Mouse (Mus musculus) left cerebral cortex, adult 2 months (tissue): ENCODE measurements around the gene Rrnad1. TPM values are rescaled to one million over a fixed set of nuclear protein-coding genes. Genes with fewer than 3 reads are reported as not detected.
"Not testable (repeated sequence)": the region's sequence is repeated elsewhere in the genome, so short reads cannot be mapped to it uniquely, and the experiment has no call there.

Source experiments
- DNase-seq, 2 experiments: peaks; one replicate each; pipeline ENCODE4 v3.0.0; 2021 to 2022; ENCODE audit warnings: low spot score in 2 of 2, mixed read lengths in 1 of 2; ENCODE audit errors: extremely low spot score in 1 of 2
- H3K27ac ChIP-seq: fragments of 200-600 bp; 2 replicates; pipeline ENCODE4 v1.8.1; 2022
- H3K4me3 ChIP-seq: fragments of 200-600 bp; 2 replicates; pipeline ENCODE4 v1.8.1; 2022
- CTCF ChIP-seq: fragments of 200-600 bp; IDR thresholded peaks from 2 replicates; pipeline ENCODE4 v1.8.1; 2022; ENCODE audit warnings: antibody characterized with exemption, mild to moderate bottlenecking, moderate library complexity
- intact Hi-C: fragments of 180-260 bp; cut with DNase I; formaldehyde crosslinking; loops from one replicate; pipeline ENCODE4 v1.15.1; 2025
- total RNA-seq, 2 experiments: library from RNA; stranded (reverse); gene quantifications; 2 replicates each; pipeline ENCODE4 v1.2.3; 2021

The Rrnad1 gene
- total RNA-seq, 2 experiments from 2014 or later = 22.9 to 24.7 TPM

- Histone ChIP-seq H3K4me3 (no peak overlapping the region), H3K27ac (no peak overlapping the region)
- intact Hi-C loops = no loop called here
- TF ChIP-seq CTCF = no peak
- DNase-seq = no peak
Observed at GRCm38 (mm10) chr3:87893367-87893905, 37.1 kb downstream of the Rrnad1 start.

GRCm38 (mm10) chr3:87891481-87891880, 39.0 kb downstream of the Rrnad1 start:
- H3K27ac ChIP-seq = no peak overlapping the region
- TF ChIP-seq CTCF = no peak
- intact Hi-C loops = no loop called here
- no peak overlapping the region for H3K4me3 ChIP-seq
- no peak for DNase-seq

- H3K4me3 ChIP-seq, intact Hi-C loops, DNase-seq, H3K27ac ChIP-seq: not testable (repeated sequence)
Observed at GRCm38 (mm10) chr3:87887400-87887799, 43.1 kb downstream of the Rrnad1 start.

- Histone ChIP-seq H3K27ac (no peak overlapping the region), H3K4me3 (no peak overlapping the region; the same call in 1 of the 2 replicates)
- intact Hi-C loops = no loop called here
- no peak for TF ChIP-seq CTCF
- no peak for DNase-seq
Observed at GRCm38 (mm10) chr3:87886416-87886815, 44.1 kb downstream of the Rrnad1 start.

GRCm38 (mm10) chr3:87886004-87886365, 44.5 kb downstream of the Rrnad1 start:
- TF ChIP-seq CTCF = no peak
- peak overlapping the region; percentile 72 for H3K27ac ChIP-seq
- intact Hi-C loops = no loop called here
- H3K4me3 ChIP-seq = peak overlapping the region; percentile 54
- DNase-seq = no peak

DNA sequence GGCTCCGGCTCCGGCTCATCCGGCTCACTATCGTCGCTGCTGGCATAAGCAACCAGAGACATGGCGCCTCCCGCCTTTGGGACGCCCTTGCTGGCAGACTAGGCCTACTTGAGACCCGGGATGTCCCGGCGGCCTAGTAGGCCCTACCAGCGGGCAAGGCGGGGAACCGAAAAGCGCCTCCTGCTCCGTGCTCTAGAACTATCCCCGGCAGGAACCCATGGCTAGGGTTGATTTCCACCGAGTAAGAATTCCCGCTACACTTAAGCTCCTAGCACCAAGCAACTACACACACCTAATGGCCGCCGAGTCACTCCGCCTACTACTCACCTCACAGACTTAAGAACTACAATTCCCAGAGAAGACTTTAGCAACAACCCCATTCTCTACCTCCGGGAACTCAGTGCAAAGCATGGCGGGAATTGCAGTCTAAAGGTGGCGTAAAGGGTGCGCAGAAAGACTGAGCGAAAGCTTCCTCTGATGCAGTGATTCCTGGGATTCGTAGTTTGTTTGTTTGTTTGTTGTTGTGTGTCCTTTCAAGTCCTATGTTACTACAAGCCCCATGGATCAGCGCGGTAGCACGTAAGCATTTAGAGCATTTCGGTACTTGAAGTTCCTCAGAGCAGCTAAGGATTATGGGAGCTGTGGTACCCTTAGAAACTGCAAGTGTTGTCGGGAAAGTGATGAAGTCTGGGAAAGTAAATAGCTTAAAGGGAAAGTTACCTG, 45.1 kb downstream of the Rrnad1 start, which contains the start of gene Prcc:
TSS of gene Prcc (minus strand) at position 328 of the 723 bp plus-strand sequence.
- intact Hi-C loops = loop anchor here (1.0 kb wide), 3 partner anchors 21 to 45 kb away; partner anchors contain the start of genes Hdgf, Isg20l2, Mrpl24 and Rrnad1
- peak; percentile 82 to 90 for DNase-seq
- no peak for TF ChIP-seq CTCF
- H3K27ac ChIP-seq = peak within 1 kb of the TSS; percentile 90
- H3K4me3 ChIP-seq = peak within 1 kb of the TSS; percentile 71

- peak overlapping the region; percentile 71 for H3K4me3 ChIP-seq
- H3K27ac ChIP-seq = peak overlapping the region; percentile 90
- intact Hi-C loops = loop anchor here (1.0 kb wide), 3 partner anchors 22 to 46 kb away; partner anchors contain the start of genes Hdgf, Isg20l2, Mrpl24 and Rrnad1
- DNase-seq = peak; percentile 32 to 41
- no peak for TF ChIP-seq CTCF
Observed at GRCm38 (mm10) chr3:87884708-87885251, 45.7 kb downstream of the Rrnad1 start.

GRCm38 (mm10) chr3:87884291-87884690, 46.2 kb downstream of the Rrnad1 start:
- TF ChIP-seq CTCF = no peak
- Histone ChIP-seq H3K27ac (peak overlapping the region; percentile 90), H3K4me3 (peak overlapping the region; percentile 71)
- intact Hi-C loops = no loop called here
- no peak for DNase-seq

DNA sequence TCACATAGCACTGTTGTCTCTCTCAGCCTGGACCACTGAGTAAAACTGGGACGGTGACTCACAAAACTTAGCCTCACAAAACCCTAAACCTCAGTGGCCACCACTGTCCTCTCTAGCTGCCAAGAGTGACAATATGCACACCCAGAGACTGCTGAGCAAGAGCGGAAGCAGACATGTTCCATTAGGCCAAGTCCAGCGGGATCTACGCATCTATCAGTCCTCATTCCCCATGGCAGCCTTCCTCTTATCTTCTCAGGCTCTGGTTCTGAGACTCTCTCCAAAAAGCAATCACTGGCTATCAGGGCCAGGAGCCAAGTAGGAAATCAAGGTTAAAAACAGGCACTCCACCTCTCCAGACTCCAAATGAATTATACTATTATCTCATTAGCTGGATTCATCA, 52.8 kb downstream of the Rrnad1 start:
- Histone ChIP-seq H3K27ac (no peak overlapping the region), H3K4me3 (no peak overlapping the region)
- intact Hi-C loops = no loop called here
- no peak for TF ChIP-seq CTCF
- no peak for DNase-seq

Other genes with a start within 250 kb of the Rrnad1 start
- gene Lrrc71, start 182.1 kb downstream of the Rrnad1 start, total RNA-seq = under 1 TPM; 0.16 to 0.54 TPM
- gene Ntrk1, start 135.6 kb downstream of the Rrnad1 start, total RNA-seq = under 1 TPM; 0.14 to 0.47 TPM
- gene Insrr, start 133.8 kb downstream of the Rrnad1 start, total RNA-seq = under 1 TPM; 0.54 to 0.72 TPM
- gene Pear1, start 106.4 kb downstream of the Rrnad1 start, total RNA-seq = 1 to 10 TPM; 7.8 to 7.9 TPM
- not detected for gene Sh2d2a, start 84.0 kb downstream of the Rrnad1 start, total RNA-seq
- gene Prcc, start 45.1 kb downstream of the Rrnad1 start, total RNA-seq = 10 to 100 TPM; 58.3 to 60.6 TPM
- gene Hdgf, start 24.4 kb downstream of the Rrnad1 start, total RNA-seq = 100 to 1,000 TPM; 148 to 151 TPM
- gene Mrpl24, start 11.2 kb downstream of the Rrnad1 start, total RNA-seq = 10 to 100 TPM; 52.6 to 55.1 TPM
- gene Isg20l2, start 403 bp downstream of the Rrnad1 start, total RNA-seq = 10 to 100 TPM; 15.1 to 15.6 TPM
- 1 to 10 TPM; 4.5 to 8.2 TPM for gene Crabp2, start 17.9 kb upstream of the Rrnad1 start, total RNA-seq
- 1 to 10 TPM; 5.7 to 6.2 TPM for gene Nes, start 40.4 kb upstream of the Rrnad1 start, total RNA-seq
- gene Bcan, start 69.5 kb upstream of the Rrnad1 start, total RNA-seq = 100 to 1,000 TPM; 241 to 256 TPM
- gene Hapln2, start 96.9 kb upstream of the Rrnad1 start, total RNA-seq = 10 to 100 TPM; 11.3 to 13.5 TPM
- 10 to 100 TPM; 17.5 to 19.1 TPM for gene Gpatch4, start 112.4 kb upstream of the Rrnad1 start, total RNA-seq
- gene Naxe, start 127.8 kb upstream of the Rrnad1 start, total RNA-seq = 10 to 100 TPM; 64.3 to 66.6 TPM
- not detected for gene Ttc24, start 147.6 kb upstream of the Rrnad1 start, total RNA-seq
- gene Iqgap3, start 151.3 kb upstream of the Rrnad1 start, total RNA-seq = under 1 TPM; 0.21 to 0.41 TPM
- gene Mef2d, start 211.7 kb upstream of the Rrnad1 start, total RNA-seq = 100 to 1,000 TPM; 223 to 225 TPM